Mouse (Mus musculus) monocyte, adult 5-6 weeks (primary cell): ENCODE measurements around the gene 4933428G20Rik. TPM values are rescaled to one million over a fixed set of nuclear protein-coding genes. Genes with fewer than 3 reads are reported as not detected.

Experiments used
- ATAC-seq: fragments of 153-309, 156-312 bp; replicated peaks from 2 replicates; pipeline ENCODE4 v1.8.0; 2017; ENCODE audit warnings: mild to moderate bottlenecking; ENCODE audit not compliant: low TSS enrichment, insufficient number of reproducible peaks, severe bottlenecking, poor library complexity, low FRiP score
- total RNA-seq: library from RNA; stranded (forward); fragments of 200-1000, 200-491, 200-594 nt; gene quantifications from 3 replicates; pipeline ENCODE4 v1.2.3, GENCODE M21; 2017

The 4933428G20Rik gene
- total RNA-seq, 1 experiment from 2014 or later, result not detected

DNA sequence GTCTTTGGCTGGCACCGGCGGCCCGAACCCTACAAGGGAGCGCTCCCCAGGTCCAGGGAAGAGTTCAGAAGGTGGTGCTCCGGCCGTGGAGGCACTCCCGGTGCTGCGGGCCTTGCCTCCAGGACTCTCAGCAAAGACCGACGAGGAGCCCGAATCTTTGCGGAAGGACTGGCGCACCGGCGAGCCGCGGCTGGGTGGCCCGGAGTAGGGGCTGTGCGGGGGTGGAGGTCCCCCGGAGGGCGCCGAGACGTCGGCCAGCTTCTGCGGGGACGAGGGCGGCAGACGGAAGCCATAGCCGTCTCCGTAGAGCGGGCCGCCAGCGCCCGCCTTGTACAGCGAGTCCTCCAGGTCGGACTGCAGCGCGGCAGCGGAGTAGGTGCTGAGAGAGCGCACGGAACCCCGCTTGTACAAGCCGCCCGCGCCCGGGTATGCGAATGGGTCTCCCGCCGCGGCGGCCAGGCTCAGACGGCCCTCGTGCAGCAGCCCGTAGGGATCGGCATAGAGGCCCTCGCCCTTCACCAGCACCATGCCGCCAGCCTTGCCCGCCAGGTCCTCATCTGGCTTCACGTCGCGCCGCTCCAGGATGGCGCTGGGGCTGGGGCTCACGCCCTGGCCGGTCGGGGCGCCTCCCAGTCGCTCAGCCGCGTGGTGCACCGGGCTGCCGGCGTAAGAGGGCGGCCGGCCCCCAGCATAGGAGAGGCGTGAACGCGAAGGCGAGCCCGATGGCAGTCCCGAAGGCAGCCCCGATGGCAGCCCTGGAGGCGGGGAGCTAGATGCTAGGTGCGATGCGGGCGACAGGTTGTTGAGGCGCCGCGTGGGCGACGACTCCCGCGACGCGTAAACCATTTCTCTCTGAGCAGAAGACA, 34.5 kb upstream of the 4933428G20Rik start:
- no peak for ATAC-seq

DNA sequence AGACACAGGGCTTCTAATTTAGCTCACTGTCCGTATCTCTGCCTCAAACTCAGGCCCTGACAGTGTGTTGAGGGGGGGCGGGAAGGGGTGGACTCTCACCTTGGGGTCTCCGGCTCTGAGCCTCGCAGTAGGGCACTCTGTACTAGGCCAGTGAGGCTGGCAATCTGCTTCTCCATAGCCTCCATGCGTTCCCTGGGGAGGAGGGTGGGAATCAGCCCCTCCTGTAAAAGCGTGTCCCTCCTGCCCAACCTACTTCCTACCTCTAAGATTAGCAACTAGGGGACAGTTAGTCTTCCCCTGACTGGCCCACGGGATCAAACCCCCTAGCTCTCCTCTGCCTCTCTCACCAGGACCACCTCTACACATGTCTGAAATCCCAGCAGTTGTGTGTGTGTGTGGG, 33.5 kb upstream of the 4933428G20Rik start:
- no peak for ATAC-seq

DNA sequence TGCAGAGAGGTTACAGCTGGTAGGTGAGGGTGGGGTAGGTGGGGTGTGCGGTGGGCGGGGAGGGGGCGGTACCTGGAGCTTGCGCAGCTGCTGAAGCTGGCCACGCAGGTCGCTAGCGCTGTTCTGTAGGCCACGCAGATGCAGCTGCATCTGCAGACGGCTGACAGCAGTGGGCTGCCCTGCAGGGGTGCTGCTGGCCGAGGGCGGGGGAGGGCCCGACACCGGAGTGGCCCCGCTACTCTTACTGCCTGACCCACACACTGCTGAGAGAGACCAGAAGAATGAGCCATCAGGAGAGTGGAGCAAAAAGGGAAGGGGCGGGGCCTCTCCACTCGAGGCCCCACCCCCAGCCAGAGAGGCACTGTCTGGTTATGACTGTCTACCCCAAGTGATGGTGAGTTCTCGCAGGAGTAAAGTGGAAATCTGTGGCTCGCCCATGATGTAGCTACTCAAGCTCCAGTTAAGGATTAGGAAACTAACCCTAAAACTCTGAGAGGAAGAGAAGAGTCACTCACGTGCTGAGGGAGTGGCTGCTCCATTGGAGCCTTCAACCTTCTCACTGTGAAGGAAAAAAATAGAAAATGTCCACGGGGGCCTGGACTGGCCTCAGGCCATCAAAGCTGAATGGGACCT, 32.9 kb upstream of the 4933428G20Rik start:
- peak; percentile 57 for ATAC-seq

DNA sequence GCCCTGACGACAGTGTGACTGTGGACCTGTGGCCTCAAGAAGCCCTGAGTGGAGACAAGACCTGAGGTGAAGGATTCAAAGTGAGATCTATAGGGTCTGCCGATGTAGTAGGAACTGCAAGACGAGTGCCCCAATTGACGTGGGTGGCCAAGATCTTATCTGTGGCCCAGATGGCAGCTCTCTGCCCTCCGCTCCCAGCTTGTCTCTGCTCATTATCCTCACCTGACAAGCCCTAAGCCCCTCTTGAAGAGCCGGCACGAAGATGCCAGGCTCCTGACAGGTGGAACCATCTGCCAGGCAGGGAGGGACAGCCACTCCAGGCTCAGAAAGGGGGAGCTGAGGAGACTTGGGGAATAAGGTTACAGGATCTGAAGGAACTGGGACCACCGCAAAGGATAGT, 32.2 kb upstream of the 4933428G20Rik start:
- ATAC-seq, result no peak

DNA sequence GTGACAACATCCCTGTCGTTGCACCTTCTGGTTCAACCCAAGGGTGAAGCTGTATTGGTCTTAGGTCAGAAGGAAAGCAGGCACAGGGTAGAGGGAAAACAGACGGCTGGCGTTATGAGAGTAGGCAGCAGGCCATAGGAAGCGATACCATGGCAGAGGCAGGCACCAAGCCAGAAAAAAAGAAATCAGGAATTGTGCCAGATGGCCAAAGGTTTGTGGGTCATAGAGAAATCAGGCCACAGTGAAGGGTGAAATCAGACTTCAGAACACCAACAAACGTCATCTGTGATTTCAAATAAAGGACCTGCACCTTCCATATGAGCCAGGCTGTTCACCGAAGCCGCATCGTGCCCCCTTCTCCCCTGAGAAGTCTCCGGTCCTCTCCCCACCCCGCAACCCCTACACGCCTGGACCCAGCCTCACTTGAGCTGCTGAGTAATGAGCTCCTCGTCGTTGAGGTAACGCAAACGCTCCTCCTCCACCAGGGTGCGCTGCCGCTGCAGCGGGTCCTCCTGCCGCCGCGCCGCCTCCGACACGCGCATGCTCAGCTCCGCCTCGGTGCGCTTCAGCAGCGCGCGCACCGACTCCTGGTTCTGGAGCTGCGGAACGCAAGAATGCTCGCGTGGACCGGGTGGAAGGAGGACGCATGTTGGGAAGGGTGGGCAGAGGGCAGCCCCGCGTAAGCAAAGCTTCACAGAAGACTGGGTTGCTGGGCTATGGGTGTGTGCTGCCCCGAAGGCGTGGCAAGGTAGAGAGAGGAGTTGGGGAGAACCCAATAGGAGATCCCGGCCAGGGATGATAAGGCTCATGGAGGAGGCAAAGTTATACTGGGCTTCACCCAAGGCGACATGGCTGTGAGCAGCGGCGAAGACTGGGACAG, 31.5 kb upstream of the 4933428G20Rik start:
- ATAC-seq, result peak; percentile 72

DNA sequence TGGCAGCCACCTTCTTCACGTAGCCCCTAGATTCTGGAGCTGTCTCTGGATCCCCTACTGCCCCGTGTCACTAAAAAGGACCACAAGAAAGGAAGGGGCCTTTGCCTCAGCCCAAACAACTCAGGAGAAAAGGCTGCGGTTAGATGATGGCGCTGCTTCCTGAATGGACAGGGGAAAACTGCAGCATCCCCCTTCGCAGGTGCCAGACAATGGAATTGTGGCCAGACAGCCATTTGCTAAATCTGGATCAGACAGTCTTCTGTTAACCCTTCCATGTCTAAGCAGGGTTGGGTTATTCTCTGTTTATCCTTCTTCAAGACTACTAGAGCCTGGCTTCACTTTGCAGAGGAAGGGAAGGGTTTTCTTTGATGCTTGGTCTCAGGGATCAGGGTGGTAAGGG, 30.8 kb upstream of the 4933428G20Rik start:
- no peak for ATAC-seq

DNA sequence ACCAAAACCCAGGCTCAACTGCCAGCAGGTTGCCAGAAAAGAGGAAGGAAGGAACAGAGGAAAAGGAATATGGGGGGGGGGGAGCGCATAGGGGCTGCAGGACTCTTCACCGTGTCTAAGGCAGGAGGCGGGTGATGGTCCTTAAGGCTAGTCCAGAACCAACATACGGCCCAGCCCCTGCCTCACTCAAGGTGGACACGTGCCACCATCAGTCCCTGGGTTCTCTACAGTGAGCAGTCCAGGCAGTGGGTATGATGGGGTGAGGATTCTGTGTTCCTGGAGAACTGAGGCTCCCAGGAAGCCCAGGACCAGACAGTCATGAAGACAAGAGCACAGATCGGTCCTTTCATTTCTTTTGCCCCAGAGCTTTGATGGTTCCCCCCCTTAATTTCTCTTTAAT, 29.9 kb upstream of the 4933428G20Rik start:
- no peak for ATAC-seq

DNA sequence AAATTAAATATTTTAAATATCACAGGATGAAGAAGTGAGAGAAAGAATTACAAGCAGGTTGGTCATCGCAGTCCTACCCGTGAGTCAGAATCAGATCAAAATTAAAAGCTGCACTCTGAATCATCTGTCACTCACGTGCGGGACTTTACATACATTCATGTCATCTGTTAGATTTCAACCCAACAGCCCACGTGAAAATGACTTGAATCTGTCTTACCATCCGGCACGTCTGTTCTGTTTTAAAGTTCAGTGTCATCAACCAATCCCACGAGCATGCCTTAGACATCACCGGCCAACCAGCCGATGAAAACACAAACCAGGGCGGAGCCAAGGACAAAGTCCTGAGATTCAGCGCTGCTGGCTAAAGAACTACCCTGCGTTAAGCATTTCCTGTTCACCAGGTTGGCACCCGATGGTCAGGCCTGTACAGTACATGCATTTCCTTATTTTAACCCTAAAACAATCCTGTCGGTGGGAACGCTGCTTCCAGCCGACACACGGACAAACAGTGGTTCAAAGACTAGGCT, 28.2 kb upstream of the 4933428G20Rik start:
- ATAC-seq, result no peak

DNA sequence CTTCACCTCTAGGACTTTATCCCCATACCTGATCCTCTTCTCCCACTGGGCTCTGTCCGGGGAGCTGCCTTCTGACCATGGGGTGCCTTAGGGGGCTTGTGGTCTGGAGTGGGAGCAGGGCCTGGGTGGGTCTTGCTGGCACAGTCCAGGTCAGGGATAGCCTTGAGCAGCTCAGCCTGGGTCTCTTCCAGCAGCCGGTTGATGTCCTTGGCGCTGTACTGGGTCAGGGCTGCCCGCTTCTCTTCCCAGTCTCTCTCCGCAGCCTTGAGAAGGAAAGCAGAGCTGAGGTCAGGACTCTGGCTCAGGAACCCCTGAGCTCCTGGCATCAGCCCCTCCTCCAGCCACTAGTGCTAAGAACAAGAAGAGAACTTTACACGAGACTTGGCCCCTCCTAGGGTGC, 25.2 kb upstream of the 4933428G20Rik start:
- ATAC-seq, result no peak

DNA sequence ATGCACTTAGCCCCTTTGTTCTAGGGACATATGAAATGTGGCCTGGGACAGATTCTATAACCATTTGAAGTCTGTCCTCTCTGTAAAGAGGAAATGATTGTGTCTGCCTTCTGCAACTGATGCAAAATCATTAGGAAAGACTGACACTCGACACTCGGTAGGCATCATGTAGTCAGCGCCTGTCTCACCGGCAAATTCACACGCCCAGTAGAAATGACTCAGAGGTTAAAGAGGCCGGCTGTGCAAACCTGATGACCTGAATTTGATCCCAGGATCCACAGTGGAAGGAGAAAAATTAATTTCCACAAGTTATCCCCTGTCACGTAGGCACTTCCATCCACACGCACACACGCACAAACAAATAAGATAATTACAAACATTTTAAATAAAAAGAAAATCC, 24.2 kb upstream of the 4933428G20Rik start:
- no peak for ATAC-seq

DNA sequence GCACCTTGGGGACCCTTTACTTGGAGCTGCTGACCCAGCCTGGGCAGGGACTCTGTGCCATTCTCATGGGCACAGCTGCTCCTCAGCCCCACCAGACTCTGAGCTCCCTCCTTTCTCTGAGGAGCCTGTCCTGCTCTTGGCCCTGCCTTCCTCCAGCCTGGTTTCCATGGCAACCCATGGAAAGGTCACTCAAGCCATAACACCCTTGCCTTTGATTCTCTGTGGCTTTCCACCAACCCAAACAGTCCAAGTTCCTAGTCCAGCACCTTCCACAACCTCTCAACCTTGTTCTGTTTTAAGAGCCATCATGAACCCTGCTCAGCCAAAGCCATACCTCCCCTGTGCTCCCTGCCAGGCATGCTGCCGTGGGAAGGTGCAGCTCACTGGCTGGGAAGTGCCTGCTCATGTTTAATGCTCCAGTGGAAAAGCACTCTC, 23.7 kb upstream of the 4933428G20Rik start:
- ATAC-seq, result no peak

DNA sequence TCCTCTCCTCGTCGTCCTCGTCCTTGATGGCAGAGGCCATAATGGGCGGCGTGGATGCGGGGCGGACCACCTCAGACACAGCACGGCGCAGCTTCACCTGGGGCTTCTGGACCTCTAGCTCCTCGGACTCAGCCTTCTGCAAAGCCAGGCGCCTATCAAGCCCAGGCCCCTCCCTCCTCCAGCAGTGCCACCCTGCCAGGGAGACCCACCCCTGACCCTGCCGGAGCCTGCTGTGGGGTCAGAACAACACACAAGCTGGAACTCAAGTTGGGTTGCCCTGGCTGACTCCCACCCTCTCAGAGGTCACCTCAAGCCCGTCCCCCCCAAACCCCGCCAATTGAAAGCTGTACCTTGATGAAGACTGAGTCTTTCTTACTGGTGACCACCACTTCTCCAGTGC, 23.0 kb upstream of the 4933428G20Rik start:
- ATAC-seq, result no peak

DNA sequence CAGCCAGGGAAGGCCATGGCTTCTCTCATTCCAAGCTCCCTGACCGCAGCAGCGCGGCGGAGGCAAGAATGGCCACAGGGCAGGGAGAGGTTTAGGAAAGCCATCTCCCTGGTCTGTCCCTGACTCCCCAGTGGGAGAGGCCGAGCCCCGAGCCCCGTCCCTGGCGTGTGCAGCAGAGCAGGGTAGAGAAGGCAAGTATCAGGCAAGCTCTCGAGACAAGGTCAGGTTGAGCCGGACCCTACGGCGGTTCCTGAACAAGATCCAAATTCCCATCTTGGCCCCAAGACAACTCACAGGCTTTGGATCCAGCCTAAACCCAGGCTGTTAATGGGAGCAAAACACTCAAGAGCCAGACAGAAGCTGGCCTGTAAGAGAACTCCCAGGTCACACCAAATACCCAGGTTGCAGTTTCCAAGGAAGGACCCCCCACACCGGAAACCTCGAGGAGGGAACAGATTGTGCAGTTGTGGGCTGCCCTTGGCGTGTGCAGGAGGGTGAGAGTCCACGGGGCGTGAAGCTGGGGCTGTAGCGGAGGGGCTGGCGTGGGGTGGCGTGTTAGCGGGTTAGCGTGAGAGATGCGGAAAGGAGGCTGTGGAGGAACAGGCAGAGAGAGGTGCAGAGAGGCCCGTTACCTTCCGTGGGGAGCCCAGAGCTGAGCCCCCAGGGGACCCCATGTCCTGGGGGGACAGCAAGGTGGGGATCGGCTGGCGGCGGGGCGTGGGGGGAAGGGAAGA, 21.8 kb upstream of the 4933428G20Rik start:
- no peak for ATAC-seq

DNA sequence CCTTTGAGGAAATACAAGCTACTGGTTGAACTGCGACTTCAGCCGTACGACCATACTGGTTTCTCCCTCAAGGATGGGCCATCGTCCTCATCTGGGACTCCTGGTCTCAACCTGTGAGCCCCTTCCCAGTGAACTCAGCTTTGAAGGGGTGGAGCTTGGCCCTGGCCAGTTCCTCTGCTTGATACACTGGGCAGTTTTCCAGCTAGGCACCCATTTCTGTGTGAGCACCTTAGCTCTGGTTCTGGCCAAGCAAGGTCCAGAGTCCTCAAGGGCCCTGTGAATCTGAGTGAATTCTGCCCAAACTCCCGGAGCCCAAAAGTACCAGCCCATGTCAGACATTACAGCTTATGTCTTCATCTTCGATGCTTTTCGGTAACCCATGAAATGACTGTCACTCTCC, 20.4 kb upstream of the 4933428G20Rik start:
- ATAC-seq, result no peak

DNA sequence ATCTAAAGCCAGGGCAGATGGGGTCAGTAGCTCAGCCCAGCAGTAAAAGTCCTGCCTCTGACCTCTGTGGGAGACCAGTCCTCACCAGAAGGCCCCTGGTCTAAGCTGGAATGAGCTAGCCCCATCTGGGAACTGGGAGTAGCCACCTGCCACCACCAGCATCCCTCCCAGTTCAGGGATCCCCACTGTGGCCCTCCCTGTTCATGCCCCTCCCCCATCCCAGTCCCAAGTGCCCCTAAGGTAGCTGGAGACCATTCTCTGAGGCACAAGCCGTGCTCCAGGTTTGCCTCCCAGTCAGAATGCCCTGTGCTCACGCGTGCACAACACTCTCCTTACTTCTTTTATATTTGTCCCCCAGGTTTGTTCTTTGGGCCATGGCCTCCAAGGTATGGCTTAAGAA, 12.9 kb upstream of the 4933428G20Rik start:
- ATAC-seq, result no peak

DNA sequence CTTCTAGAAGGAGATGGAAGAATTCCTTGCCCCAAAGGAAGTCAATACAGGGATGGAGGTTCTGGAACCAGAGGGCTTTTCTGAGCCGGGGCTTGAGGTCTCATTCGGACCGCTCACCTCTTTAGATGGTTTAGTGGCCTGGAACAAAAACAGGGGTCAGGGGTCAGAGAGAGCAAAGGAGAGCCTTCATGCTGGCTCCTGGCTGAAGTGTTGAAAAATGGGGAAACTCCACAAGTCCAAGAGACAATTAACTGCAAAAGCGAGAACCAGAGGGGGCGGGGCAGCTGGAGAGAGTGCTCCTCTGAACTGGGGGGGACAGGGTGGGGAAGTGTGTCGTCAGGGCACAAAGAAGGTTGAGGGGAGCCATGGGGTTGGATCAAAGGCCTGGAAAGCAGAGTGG, 12.4 kb upstream of the 4933428G20Rik start:
- ATAC-seq, result no peak

DNA sequence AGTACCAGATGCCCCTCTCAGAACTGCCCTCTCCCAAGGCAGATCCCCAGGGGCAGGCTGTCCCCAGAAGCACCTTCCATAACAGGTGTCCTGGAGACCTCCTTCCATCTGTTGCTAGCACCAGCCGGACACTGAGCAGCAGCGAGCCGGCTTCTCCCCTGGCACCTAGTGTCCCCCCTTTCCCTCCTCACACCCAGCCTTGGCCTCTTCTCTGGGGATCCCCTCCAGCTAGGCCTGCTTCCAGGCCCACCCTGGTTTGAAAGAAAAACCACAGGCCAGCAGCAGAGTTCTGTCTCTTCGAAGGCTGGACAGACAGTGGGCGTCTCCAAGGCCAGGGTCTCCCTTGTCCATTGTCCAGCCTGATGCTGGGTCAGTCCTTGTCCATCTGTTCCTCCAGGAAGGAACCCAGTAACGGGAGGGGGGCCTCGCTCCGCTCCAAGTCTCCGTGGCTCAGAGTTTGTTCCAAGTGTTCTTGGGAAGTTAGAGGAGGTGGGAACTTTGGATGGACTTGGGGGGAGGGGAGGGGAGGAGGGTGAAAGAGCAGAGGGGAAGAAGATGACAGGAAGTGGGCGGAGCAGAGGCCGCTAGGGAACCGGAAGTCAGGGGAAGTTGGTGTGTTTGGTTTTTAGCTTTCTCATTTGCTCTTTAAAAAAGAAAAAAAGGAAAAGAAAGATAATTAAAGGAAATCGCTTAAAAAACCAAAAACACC, 11.7 kb upstream of the 4933428G20Rik start:
- ATAC-seq, result no peak
